Mouse (Mus musculus) liver, embryonic 16.5 days (tissue): ENCODE measurements at regions not wholly inside any gene's neighbourhood (a gene's known extent, or its start where the extent isn't known, plus 50 kb on each side); places are given as distances from the start of the nearest gene placed in this dataset.

Source experiments
- ATAC-seq: fragments of 200-750 bp; cut with Nextera tagmentation; 2 replicates; pipeline ENCODE4 v1.8.0; 2017; ENCODE audit warnings: low read depth, mild to moderate bottlenecking, moderate number of reproducible peaks, moderate library complexity
- H3K27ac ChIP-seq: fragments of 300-500 bp; sonication (generic); 2 replicates; pipeline ENCODE4 v1.5.1; 2014; ENCODE audit warnings: mild to moderate bottlenecking, low read length
- H3K27me3 ChIP-seq: fragments of 300-500 bp; sonication (generic); 2 replicates; pipeline ENCODE4 v1.6.1; 2014; ENCODE audit warnings: low read depth, low read length, mixed read lengths; ENCODE audit not compliant: control insufficient read depth, insufficient read depth
- H3K36me3 ChIP-seq: fragments of 300-500 bp; sonication (generic); 2 replicates; pipeline ENCODE4 v1.6.1; 2014; ENCODE audit warnings: mild to moderate bottlenecking; ENCODE audit not compliant: control insufficient read depth, insufficient read depth
- H3K4me1 ChIP-seq: fragments of 300-500 bp; sonication (generic); 2 replicates; pipeline ENCODE4 v1.6.1; 2014; ENCODE audit warnings: low read depth, low read length, mixed read lengths; ENCODE audit not compliant: control insufficient read depth
- H3K4me2 ChIP-seq: fragments of 300-500 bp; sonication (generic); 2 replicates; pipeline ENCODE4 v1.6.1; 2014; ENCODE audit warnings: low read depth, low read length, mixed read lengths
- H3K4me3 ChIP-seq: fragments of 300-500 bp; sonication (generic); 2 replicates; pipeline ENCODE4 v1.5.1; 2014; ENCODE audit warnings: low read depth, mild to moderate bottlenecking, low read length
- H3K9ac ChIP-seq: fragments of 300-500 bp; sonication (generic); 2 replicates; pipeline ENCODE4 v1.6.1; 2014; ENCODE audit warnings: low read depth, low read length
- H3K9me3 ChIP-seq: fragments of 300-500 bp; sonication (generic); replicated peaks from 2 replicates; pipeline ENCODE4 v1.6.1; 2016; ENCODE audit warnings: low read length; ENCODE audit not compliant: control insufficient read depth
- WGBS: fragments of 180-500 bp; shearing (Covaris S2); extraction: QIAGEN DNeasy Blood & Tissue Kit; methylation state at CpG from one replicate; pipeline ENCODE4 v1.1.7; 2014; ENCODE audit not compliant: insufficient replicate concordance; 5-methylcytosine and 5-hydroxymethylcytosine counted together

DNA sequence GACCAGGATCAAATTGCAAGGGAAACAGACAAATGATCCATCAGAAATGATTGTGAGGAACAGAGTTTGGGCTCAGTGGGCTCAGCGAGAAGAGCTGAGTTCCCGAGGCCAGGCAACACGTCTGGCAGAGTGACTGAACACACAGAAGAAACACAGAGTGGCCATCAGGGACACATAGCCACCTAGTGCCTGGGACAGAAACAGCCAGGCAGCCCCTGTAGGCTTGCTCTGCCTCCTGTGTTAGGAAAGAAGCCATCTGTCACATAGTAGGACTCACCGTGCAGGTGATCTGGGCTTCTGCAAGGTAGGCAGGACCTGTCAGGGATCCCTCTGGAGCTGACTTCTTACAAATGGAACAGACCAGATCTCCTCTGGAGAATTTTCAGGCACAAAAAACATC, 383.4 kb downstream of the Gm45692 start:
- Histone ChIP-seq H3K4me3 (no peak overlapping the region), H3K4me2 (no peak overlapping the region), H3K36me3 (no peaks in the 10 kb centered on the region), H3K9me3 (no peaks in the 10 kb centered on the region), H3K4me1 (no peaks in the 10 kb centered on the region), H3K9ac (no peak overlapping the region), H3K27me3 (no peaks in the 10 kb centered on the region), H3K27ac (no peak overlapping the region)
- WGBS: 50% methylated on average over 4 of the region's 4 CpGs
- no peak for ATAC-seq

DNA sequence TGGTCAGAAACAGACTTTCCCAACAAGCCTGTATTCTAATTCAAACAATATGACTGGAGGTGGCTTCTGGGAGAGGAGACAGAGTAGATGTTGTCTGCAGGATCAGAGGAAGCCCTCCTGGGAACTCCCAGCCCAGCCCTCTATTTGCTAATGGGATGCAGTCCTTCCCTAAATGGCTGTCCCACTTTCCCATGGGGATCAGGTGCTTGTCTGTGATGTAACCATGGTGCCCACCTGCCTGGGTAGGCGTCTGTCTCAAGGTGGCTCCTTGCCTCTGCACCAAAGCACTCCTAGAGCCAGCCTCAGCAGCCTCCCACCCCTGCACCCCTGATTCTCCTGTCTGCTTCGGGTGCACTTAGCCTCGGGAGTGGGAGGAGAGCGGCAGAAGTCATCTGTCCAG, 384.6 kb downstream of the Gm45692 start:
- Histone ChIP-seq H3K4me2 (no peak overlapping the region), H3K27ac (no peak overlapping the region), H3K9me3 (no peaks in the 10 kb centered on the region), H3K4me3 (no peak overlapping the region), H3K36me3 (no peaks in the 10 kb centered on the region), H3K27me3 (no peaks in the 10 kb centered on the region), H3K4me1 (no peaks in the 10 kb centered on the region), H3K9ac (no peak overlapping the region)
- 52% methylated on average over 4 of the region's 4 CpGs for WGBS
- ATAC-seq: no peak

DNA sequence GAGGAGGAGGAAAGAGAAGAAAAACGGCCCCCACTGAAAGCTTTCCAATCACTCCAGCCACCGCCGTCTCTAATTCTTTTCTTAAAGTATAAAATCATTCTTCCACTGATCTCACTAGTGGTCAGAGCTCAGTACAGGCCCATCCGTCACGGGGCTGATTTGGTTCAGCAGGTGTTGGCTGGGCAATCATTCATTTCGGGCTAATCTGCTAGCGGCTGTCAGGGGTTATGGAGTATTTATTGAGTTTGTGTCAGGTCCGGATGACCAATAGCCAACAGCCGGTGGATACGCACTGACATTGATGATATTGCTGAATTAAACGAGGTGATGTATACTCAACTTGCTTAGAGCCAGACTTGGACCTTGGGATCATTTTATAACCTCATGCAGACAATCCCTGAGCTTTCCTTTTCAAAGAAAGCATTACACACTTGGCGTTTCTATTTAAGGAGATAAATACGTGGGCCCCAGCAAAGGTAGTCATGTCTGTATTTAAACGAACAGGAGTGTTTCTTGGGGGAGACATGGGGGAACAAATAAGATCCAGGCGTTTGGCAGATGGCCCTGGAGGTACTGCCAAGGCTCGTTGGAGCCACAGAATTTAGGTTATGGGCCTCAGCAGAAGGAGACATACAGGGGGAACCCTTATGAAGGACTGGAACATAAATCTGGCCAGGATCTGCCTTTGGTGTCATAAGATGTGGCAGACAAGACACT, 385.1 kb downstream of the Gm45692 start:
- Histone ChIP-seq H3K9me3 (no peaks in the 10 kb centered on the region), H3K4me2 (no peak overlapping the region), H3K4me3 (no peak overlapping the region), H3K27me3 (no peaks in the 10 kb centered on the region), H3K9ac (no peak overlapping the region), H3K27ac (no peak overlapping the region), H3K36me3 (no peaks in the 10 kb centered on the region), H3K4me1 (no peaks in the 10 kb centered on the region)
- WGBS: 61% methylated on average over 16 of the region's 16 CpGs
- no peak for ATAC-seq

DNA sequence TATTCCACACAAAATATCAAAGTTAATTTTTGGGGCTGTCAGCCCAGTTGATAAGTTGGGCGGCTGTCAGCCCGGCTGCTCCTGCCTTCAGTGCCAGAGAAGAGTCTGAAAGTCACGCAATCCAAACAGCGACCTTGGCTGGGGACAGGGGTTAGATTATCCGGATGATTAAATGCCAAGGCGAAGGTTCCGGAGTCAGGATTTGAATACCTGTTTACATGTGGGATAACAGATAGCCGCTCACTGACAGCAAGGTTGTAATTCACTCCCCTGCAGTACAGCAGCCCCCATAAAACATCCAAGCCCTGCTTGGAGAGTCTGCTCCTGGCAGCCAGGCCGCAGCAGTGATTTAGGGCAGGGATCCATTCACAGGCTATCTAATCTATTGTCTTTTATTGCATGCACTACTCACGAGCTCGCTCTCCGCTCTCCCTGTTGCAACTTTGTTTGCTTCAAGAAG, 388.3 kb downstream of the Gm45692 start:
- Histone ChIP-seq H3K27me3 (no peaks in the 10 kb centered on the region), H3K4me2 (no peak overlapping the region), H3K4me1 (no peaks in the 10 kb centered on the region), H3K9me3 (no peaks in the 10 kb centered on the region), H3K36me3 (no peaks in the 10 kb centered on the region), H3K4me3 (no peak overlapping the region), H3K27ac (no peak overlapping the region), H3K9ac (no peak overlapping the region)
- 25% methylated on average over 12 of the region's 12 CpGs for WGBS
- no peak for ATAC-seq

DNA sequence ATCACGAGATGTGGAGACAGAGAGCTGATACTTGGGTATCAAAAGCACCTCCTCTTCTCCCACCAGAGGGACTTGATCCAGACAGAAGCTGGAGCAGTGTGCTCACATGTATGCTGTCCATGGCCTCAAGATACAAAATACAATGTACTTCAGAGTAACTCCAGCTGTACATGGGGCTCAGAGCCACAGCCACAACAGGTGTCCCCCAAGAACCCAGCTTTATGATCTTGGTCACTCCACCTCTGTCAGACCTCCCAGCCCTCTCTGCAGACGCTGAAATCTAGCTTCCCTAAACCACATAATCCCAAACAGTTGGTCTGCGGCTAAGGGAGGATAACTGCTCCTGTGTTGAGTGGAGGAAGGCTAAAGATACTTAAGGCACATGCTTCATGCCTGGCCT, 389.9 kb downstream of the Gm45692 start:
- no peak overlapping the region for H3K4me3 ChIP-seq
- WGBS: 35% methylated on average over 3 of the region's 3 CpGs
- no peak overlapping the region for H3K4me2 ChIP-seq
- no peaks in the 10 kb centered on the region for H3K36me3 ChIP-seq
- ATAC-seq: no peak
- H3K4me1 ChIP-seq: no peaks in the 10 kb centered on the region
- H3K9ac ChIP-seq: no peak overlapping the region
- no peaks in the 10 kb centered on the region for H3K27me3 ChIP-seq
- no peak overlapping the region for H3K27ac ChIP-seq
- no peaks in the 10 kb centered on the region for H3K9me3 ChIP-seq

DNA sequence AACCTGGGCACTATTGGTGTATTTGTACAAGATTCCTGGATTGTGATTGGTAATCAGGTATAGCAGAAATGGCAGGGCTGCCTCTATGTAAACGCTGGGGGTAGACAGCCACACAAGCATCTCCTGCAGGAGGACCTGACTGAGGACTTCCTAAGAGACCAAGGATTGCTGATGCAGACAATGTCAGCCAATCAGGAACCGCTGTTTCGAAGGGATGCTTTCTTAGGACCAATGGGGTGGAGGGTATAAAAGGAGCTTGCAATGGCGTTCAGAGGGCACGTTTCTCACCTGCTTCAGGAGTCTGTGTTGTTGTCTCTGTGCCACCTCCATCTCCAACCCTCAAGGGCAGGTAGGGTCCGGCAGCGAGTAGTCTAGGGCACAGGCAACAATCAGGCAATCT, 393.7 kb downstream of the Gm45692 start:
- ATAC-seq: no peak
- 64% methylated on average over 7 of the region's 7 CpGs for WGBS

DNA sequence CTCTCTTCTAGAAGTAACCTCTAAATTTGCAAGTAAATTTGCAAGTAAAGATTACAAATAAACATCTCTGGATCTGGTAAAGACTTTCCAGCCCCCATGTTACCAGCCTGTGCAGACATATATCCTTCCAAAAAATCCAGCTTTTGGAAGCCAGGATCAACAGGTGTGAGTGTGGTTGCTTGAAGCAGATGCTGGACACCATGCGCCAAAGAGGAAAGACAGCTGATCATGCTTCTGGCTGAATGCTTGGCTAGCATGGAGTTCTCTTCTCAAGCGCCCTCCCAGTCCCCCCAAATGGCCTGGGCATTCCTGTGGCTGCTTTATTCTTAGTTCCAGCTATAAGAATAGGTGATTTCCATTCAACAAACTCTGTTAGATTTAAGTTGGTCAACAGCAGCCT, 404.9 kb downstream of the Gm45692 start:
- Histone ChIP-seq H3K36me3 (no peaks in the 10 kb centered on the region), H3K4me2 (no peak overlapping the region), H3K4me1 (no peaks in the 10 kb centered on the region), H3K27ac (no peak overlapping the region), H3K9ac (no peak overlapping the region), H3K4me3 (no peak overlapping the region), H3K9me3 (no peaks in the 10 kb centered on the region), H3K27me3 (no peaks in the 10 kb centered on the region)
- ATAC-seq: no peak
- 58% methylated on average over 2 of the region's 2 CpGs for WGBS

More for the DNA sequence above, 393.7 kb downstream of the Gm45692 start:
- Histone ChIP-seq H3K9ac (no peak overlapping the region), H3K27ac (no peak overlapping the region), H3K4me3 (no peak overlapping the region), H3K4me1 (no peaks in the 10 kb centered on the region), H3K9me3 (no peaks in the 10 kb centered on the region), H3K4me2 (no peak overlapping the region), H3K36me3 (no peaks in the 10 kb centered on the region), H3K27me3 (no peaks in the 10 kb centered on the region)

DNA sequence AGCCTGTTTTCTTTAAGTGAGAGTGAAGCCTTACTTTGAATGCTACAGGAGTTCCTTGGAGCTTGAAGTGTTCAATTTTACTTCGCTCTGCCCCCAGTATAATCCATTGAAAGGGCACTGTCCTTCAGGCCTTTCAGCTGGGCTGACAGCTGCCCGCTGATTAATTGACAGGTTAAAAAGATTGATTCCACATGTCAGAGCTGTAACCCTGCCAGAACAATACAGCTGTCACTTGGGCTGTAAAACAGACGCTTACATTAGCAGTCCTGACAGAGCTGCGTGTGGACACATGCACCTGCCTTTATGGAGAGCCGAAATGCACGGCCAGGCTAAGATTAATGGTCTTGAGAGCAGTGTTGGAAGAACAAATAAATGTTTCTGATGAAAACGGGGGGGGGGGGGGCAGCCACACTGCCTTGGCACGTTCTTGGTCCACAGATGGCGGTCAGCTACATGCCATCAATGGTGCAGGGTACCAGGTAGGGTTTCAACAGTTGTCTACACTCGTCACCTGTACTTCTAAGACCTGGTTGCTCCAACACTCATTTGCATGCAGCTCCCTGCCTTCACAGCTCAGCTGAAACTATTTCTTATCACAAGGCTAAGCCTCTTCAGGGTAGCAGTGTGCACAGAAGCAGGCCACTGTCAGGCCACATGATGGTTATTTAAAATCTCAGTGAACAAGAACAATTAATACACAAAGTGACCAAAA, 407.3 kb downstream of the Gm45692 start:
- H3K27ac ChIP-seq: no peak overlapping the region
- no peak for ATAC-seq

DNA sequence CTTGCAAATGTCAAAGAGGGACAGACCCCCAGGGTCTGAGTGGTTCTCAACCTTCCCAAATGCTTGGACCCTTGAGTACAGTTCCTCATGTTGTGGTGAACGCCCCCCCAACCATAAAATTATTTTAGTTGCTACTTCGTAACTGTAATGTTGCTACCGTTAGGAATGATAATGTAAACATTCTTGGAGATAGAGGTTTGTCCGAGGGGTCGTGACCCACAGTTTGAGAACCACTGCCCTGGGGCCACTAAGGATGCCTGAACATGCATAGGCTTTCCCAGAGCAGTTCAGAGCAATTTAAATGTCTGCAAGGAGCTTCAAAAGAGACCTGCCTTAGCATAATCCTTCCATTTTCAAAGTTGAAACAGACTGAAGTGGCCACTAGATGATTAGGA, 407.8 kb downstream of the Gm45692 start:
- no peak for ATAC-seq
- 58% methylated on average over 5 of the region's 5 CpGs for WGBS
- Histone ChIP-seq H3K9me3 (no peaks in the 10 kb centered on the region), H3K36me3 (no peaks in the 10 kb centered on the region), H3K9ac (no peak overlapping the region), H3K4me2 (no peak overlapping the region), H3K27me3 (no peaks in the 10 kb centered on the region), H3K4me3 (no peak overlapping the region), H3K4me1 (no peaks in the 10 kb centered on the region), H3K27ac (no peak overlapping the region)

More for the DNA sequence above, 407.3 kb downstream of the Gm45692 start:
- Histone ChIP-seq H3K9ac (no peak overlapping the region), H3K9me3 (no peaks in the 10 kb centered on the region), H3K4me2 (no peak overlapping the region), H3K4me3 (no peak overlapping the region), H3K4me1 (no peaks in the 10 kb centered on the region), H3K27me3 (no peaks in the 10 kb centered on the region), H3K36me3 (no peaks in the 10 kb centered on the region)
- WGBS: 46% methylated on average over 10 of the region's 10 CpGs
